Mouse (Mus musculus) adrenal gland, postnatal 4 days (tissue): ENCODE results near the gene Ankrd13a. TPM values are rescaled to one million over a fixed set of nuclear protein-coding genes. Genes with fewer than 3 reads are reported as not detected.

Experiments
- DNase-seq, 2 experiments: peaks; one replicate each; pipeline ENCODE4 v3.0.0; 2021 to 2022; ENCODE audit warnings: low spot score in 2 of 2, mixed read lengths in 2 of 2
- total RNA-seq, 2 experiments: library from RNA; stranded (reverse); gene quantifications; 2 replicates each; pipeline ENCODE4 v1.2.3; 2021

Ankrd13a gene
- total RNA-seq, 2 experiments from 2014 or later = 105 to 111 TPM

DNA sequence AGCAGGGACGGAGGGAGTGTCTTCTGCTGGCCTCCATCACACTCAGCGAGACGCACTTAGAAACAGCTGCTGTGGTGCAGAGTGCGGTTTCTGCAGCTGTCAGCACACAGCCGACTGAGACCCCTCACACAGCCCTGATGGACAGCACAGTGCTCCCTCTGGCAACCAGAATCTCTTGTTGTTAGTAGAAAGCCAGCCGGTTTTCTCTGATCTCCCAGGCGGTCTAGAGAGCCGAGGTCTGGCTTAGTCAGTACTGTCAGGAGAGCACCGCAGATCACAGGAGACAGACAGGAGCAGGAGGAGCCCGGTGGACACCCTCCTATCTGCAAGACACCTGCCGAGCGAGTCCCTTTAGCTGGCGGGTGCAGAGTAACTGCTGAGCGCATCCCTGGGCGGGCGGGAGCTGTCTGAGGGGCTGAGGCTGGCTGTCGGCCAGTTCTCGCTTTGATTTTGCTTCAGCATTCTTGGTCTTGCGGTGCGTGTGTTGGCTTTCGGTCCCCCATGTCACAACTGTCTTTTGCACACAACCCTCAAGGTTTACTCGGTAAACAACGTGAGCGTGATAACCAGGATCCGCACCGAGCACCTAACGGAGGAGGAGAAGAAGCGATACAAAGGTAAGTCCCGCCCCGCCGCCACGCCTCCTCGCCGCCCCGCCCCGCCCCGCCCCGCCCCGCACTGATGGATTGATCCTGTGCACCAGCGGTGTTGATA lies 22.0 kb downstream of the Ankrd13a start:
- no peak for DNase-seq

- DNase-seq = no peak
Observed at GRCm38 (mm10) chr5:114797253-114797652, 22.8 kb downstream of the Ankrd13a start.

DNA sequence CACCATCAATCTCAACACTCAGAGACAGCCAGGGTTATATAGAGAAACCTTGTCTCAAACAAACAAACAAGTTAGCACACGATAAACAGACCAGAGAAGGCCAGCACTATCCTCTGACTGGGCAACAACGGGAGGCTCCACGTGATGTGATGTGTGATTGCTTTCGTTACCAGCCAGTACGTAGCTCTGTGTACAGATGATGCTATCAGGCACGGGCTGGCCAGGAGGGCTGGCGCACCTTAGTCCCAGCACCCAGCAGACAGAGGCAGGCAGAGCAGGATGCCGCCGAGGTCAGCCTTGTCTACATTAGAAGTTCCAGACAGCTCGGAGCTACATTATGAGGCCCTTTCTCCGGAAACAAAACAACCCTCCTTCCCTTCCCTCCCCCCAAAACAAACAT lies 25.4 kb downstream of the Ankrd13a start:
- no peak for DNase-seq

DNA sequence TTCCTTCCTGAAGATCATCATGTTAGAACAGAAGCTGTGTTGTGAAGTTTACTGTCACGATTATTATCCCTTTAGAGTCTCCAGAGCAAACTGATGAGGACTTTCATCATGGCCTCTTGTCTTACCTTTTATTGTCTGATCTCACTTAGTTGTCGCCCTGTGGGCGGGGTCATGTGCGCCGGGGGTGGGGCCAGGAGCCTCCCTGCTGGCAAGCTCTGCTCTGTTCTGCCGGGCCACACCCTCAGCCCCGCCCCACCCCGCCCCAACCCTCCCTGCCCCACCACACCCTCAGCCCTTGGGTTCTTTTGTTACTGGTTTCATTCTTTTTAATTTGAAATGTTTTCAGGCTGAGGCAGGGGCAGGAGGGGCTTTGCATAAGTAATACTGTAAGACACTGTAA lies 26.6 kb downstream of the Ankrd13a start:
- DNase-seq = no peak

DNA sequence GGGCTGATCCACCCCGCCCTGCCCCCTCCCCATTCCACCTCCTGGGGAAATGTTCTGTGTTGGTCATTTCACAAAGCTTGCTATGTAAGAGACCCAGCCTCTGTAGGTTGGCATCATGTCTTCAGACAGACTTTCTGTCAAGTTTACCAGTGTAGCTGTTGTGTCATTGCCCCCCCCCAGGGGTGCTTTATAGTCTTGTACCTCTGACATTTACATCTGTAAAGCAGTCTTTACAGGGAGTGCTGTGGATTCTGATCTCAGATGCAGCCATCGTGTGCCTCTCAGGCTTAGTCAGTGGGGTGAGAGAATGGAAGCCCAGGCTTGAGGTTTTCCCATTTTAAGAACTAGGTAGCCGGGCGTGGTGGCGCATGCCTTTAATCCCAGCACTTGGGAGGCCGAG lies 27.4 kb downstream of the Ankrd13a start:
- DNase-seq = no peak

DNA sequence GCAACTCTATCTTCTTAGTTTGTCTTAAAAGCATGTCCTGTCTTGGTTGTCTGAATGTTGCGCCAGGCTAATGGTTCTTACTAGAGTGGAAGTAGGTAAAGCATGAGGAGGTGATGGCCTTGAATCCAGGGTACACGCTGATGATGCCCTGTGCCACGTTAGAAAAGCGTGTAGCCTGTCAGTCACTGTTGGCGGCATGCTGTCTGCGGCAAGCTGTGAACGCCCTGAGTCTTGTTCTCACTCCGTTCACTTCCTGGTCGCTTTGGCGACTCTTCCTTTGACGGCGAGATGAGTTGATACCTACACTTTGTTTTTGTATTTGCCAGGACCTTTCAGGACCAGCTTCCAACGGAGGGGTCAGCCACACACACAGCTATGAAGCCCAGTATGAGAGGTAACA lies 28.8 kb downstream of the Ankrd13a start:
- no peak for DNase-seq

- no peak for DNase-seq
Observed at GRCm38 (mm10) chr5:114804335-114804734, 29.9 kb downstream of the Ankrd13a start.

GRCm38 (mm10) chr5:114804958-114805357 lies 30.5 kb downstream of the Ankrd13a start:
- no peak for DNase-seq

- DNase-seq = no peak
Observed at GRCm38 (mm10) chr5:114805436-114806350, 31.2 kb downstream of the Ankrd13a start.

DNA sequence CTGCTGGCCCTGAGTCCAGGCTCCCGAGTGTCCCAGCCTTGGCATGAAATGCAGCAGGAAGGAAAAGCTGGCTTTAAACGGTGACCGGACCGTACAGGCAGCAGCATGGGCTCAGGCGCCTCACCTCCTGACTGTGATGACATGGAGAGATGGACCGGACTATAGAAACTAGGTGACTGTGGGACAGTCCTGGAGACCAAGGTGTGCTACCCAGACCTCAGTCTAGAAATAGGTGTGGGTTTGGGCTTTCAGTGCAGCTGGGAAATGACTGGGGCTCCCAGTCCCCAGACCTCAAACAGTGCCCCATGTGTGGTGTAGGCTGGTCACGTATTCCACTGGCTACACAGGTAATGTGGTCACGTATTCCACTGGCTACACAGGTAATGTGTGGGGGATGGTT lies 32.2 kb downstream of the Ankrd13a start:
- DNase-seq = no peak

GRCm38 (mm10) chr5:114807063-114807462 lies 32.6 kb downstream of the Ankrd13a start:
- DNase-seq = no peak

DNA sequence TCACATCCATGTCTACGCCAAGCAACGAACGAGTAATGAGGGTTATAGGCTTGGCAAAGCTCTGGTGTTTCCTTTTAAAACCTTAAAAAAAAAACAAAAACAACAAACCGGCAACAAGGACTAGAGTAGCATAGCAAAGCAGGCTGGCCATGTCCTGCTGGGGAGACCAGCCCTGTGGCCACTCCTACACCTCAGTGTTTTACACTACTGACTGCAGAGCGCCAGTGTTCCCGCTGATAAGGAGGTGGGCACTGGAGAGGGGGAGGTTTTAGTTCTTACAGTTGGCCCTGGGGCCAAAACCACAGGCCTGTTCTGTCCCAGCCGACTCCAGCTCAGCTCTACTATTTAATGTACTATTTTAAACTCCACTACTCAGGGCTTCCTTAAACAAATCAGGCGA lies 33.0 kb downstream of the Ankrd13a start:
- no peak for DNase-seq

GRCm38 (mm10) chr5:114807893-114808292 lies 33.4 kb downstream of the Ankrd13a start:
- DNase-seq = no peak

GRCm38 (mm10) chr5:114808385-114808784 lies 33.9 kb downstream of the Ankrd13a start:
- DNase-seq = no peak

DNA sequence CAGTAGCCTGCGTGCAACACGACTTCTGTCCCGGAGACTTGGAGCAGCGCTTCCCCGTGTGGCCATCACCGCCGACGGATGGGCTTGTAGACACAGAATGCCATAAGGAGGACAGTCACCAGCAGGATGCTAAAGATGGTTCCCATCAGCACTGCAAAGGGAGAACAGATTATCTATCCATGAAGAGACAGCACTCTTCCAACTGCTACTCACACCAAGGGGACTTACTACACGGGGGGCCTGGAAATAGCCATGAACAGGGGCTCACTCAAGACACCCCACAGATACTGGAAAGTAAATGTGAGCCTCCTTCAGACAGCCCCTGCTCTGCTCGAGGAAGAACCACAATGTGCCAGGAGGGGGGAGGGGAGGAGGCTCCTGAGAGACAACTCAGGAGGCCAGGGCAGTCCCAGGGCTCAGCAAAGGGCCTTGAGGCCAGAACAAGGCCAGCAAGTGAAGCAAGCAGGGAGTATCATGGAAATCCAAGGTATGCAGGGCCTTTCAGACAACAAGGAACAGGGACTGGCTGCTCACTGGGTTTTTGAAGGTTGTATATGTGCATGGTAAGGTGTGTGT lies 34.8 kb downstream of the Ankrd13a start:
- peak in 1 of 2 experiments; percentile 31 for DNase-seq

DNA sequence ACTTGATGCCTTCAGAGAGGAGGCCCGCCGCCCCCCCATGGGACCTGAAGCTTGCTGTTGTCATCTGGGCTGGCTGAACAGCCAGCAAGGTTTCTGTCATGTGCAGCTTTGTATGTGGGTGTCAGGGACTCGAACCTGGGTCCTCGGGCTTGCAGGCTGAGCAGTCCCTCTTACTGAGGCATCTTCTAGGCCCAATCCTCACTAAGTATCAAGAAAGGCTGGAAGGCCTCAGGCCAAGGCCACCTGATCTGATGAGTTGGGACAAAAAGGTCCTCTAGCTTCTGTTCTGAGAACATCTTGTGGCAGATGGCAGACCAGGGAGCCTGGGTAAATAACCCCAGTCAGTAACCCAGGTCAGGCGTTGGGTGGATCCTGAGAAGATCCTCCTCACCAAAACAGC lies 35.3 kb downstream of the Ankrd13a start:
- DNase-seq = no peak

DNA sequence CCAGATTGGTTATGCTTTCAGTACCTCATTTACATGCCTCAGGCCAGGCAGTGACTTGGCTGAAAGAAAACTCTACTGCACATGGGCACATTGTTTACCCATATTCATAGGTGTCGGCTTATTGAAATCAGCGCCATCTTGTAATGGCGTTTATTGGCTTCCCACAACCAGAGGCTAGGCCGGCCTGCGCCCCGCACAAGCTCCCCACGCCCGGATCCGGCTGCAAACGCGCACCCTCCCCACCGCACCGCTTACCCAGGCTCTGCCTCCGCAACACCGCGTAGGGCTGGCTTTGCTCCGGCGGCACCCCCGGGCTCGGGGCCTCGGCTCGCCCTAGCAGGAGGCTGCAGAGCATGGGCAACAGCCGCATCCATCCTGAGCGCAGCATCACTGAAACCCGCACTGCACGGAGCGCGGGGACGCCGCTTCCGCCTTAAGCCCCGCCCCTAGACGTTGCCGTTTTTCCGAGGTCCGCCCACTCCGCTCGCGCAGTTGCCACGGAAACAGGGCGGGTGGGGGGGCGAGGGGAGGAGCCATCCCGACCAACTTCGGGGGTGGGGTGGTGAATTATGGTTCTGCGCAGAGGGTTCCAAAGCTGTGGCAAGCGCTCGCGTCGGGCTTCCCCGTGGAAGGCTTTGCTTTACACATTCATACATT lies 39.2 kb downstream of the Ankrd13a start:
- peak; percentile 57 to 68 for DNase-seq

- DNase-seq = no peak
Observed at GRCm38 (mm10) chr5:114816599-114816998, 42.1 kb downstream of the Ankrd13a start.

GRCm38 (mm10) chr5:114818124-114818523 lies 43.6 kb downstream of the Ankrd13a start:
- no peak for DNase-seq

GRCm38 (mm10) chr5:114822796-114823688 lies 48.6 kb downstream of the Ankrd13a start, which contains the start of gene 1500011B03Rik:
1500011B03Rik (minus strand) TSS chr5:114823468.
- DNase-seq = peak; percentile 42 to 53
